Mouse (Mus musculus): ENCODE data around the gene Xrcc4.

DNA sequence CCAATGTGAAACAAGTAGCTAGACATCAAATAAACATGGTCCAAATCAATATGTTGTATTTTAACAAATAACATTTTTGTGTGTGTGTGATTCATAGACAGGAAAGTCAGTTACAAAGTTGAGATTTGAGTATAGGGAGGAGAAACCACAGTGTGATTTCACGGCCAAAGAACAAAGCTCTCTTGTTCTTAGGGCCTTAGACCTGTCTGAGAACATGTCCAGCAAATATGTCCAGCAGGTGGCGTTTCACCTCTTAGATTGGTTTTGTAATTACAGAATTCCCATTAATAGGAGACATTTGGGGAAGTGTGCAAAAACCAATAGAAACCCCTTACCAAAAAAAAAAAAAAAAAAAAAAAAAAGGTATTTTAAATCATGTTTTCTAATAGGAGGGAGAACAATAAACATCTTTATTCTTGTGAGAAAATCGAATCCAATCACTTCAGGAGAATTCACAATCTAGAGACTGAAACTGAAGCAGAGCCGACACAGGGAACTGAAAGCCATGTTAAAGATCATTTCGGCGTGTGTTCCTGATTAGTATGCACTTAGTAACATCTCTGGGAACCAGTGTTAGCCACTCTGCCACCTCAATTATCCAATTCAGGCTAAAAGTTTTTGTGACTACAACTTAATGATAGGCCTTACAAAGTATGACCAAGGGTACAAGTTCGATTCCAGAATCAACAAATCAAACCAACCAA is 310.0 kb downstream of the Xrcc4 start:
- TF ChIP-seq CTCF (conservative IDR thresholded peaks at IDR 0.05; ENCODE audit: insufficient read depth, insufficient read length, low read depth, low read length) (0 out of 2 replicates have a peak, but pooled peaks have one; percentile 18), POLR2A (IDR thresholded peaks at IDR 0.05; ENCODE audit: low read depth, low read length) (no peak)

Data from kidney, adult 2 months (tissue).